ENCODE assay signal across 7 mouse cellular contexts in the genomic region with DNA sequence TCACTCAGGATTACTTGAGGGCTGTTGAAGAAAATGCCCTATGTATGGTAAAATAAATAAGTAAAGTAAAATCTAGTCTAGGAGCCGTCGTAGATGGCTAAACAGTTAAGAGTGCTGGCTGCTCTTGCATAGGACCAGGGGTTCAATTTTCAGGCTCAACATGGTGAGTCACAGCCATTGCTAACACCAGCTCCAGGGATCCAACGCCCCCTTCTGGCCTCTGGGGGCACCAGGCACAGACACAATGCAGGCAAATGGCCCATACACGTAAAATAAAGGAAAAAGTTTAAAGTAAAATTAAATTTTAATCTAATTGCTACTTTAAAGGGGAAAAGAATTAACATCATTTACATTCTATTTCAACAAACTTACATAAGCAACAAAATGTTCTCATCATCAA. TPM values are rescaled to one million over a fixed set of nuclear protein-coding genes. Genes with fewer than 3 reads are reported as not detected.
DNase-seq lines count a peak whose midpoint lies in the region; ATAC-seq and TF ChIP-seq lines count a peak whose summit lies in the region.

No protein-coding gene starts in this region.

- no peaks in the 10 kb centered on the region for H3K27me3 ChIP-seq in heart, embryonic 14.5 days (ENCODE audit: control insufficient read depth, insufficient read depth, low read length)
- no peaks in the 10 kb centered on the region for H3K27me3 ChIP-seq in liver, embryonic 11.5 days (replicated peaks; ENCODE audit: control insufficient read depth, insufficient read depth, low read length)

- peaks cover 4% of the 10 kb centered on the region for H3K4me1 ChIP-seq in bone marrow macrophage, adult 2 months (ENCODE audit: control insufficient read depth, insufficient read depth, low read length)
- peaks cover 0 to 9% of the 10 kb centered on the region in 2 experiments; a peak in 2 of 4 replicates for H3K4me1 ChIP-seq in heart, embryonic 14.5 days (ENCODE audit: control insufficient read depth in 2 of 2, insufficient read depth in 2 of 2, low read length in 2 of 2)
- H3K4me1 ChIP-seq in liver, embryonic 11.5 days (replicated peaks; ENCODE audit: control insufficient read depth, insufficient read depth, low read length) = peaks cover 4% of the 10 kb centered on the region

- WGBS in heart, embryonic 14.5 days = 63% methylated on average over 4 of the region's 4 CpGs
- 43% methylated on average over 4 of the region's 4 CpGs for WGBS in liver, embryonic 11.5 days

- peak; percentile 72 for TF ChIP-seq CTCF in bone marrow macrophage, adult 2 months (IDR thresholded peaks at IDR 0.05; ENCODE audit: low read depth, low read length)

- H3K4me2 ChIP-seq in heart, embryonic 14.5 days (ENCODE audit: low read length) = 0 out of 2 replicates have a peak overlapping the region, but pooled peaks have one; percentile 25
- H3K4me2 ChIP-seq in liver, embryonic 11.5 days = peak overlapping the region; percentile 55

- no peak overlapping the region for H3K4me3 ChIP-seq in bone marrow macrophage, adult 2 months (ENCODE audit: insufficient read depth, low read length)
- H3K4me3 ChIP-seq in heart, embryonic 14.5 days (ENCODE audit: control insufficient read depth in 1 of 2, insufficient read depth in 1 of 2, low read depth in 1 of 2, low read length in 2 of 2) = no peak overlapping the region
- H3K4me3 ChIP-seq in liver, embryonic 11.5 days (ENCODE audit: low read depth, low read length) = peak overlapping the region; percentile 24

- H3K9me3 ChIP-seq in heart, embryonic 14.5 days (ENCODE audit: control insufficient read depth, low read length) = no peaks in the 10 kb centered on the region
- H3K9me3 ChIP-seq in liver, embryonic 11.5 days (ENCODE audit: control insufficient read depth, low read length) = no peaks in the 10 kb centered on the region

- no peak overlapping the region for H3K9ac ChIP-seq in heart, embryonic 14.5 days (ENCODE audit: low read length)
- H3K9ac ChIP-seq in liver, embryonic 11.5 days (ENCODE audit: low read depth, low read length) = peak overlapping the region; percentile 22; the same call in 1 of the 2 replicates

- no peak for ATAC-seq in heart, embryonic 14.5 days (ENCODE audit: insufficient number of reproducible peaks, insufficient read depth, low FRiP score, low read depth)
- peak; percentile 53; the same call in 1 of the 2 replicates for ATAC-seq in liver, embryonic 11.5 days (replicated peaks; ENCODE audit: low FRiP score)
- ATAC-seq in neutrophil, adult 5-6 weeks (ENCODE audit: extremely low read depth, insufficient number of reproducible peaks, low FRiP score, poor library complexity, severe bottlenecking) = 0 out of 2 replicates have a peak, but pooled peaks have one; percentile 30

- peaks cover 37% of the 10 kb centered on the region for H3K36me3 ChIP-seq in heart, embryonic 14.5 days (ENCODE audit: control insufficient read depth, insufficient read depth, low read length)
- peaks cover 31% of the 10 kb centered on the region for H3K36me3 ChIP-seq in liver, embryonic 11.5 days (ENCODE audit: control insufficient read depth, insufficient read depth, low read length)

- peak; percentile 11 for DNase-seq in urinary bladder, postnatal 25 days (ENCODE audit: low spot score)
- no peak for DNase-seq in urinary bladder, postnatal 10 days (ENCODE audit: low spot score)
- DNase-seq in liver, embryonic 11.5 days (ENCODE audit: low spot score) = peak; percentile 51
- DNase-seq in layer of hippocampus, adult 9-11 months = no peak

- TF ChIP-seq POLR2A in bone marrow macrophage, adult 2 months (IDR thresholded peaks at IDR 0.05; ENCODE audit: borderline replicate concordance, low read depth, low read length) = no peak

- no peak overlapping the region for H3K27ac ChIP-seq in bone marrow macrophage, adult 2 months (ENCODE audit: insufficient read depth, low read depth, low read length)
- no peak overlapping the region for H3K27ac ChIP-seq in heart, embryonic 14.5 days (replicated peaks in 1 of 2; ENCODE audit: control insufficient read depth in 1 of 2, insufficient read depth in 1 of 2, low read depth in 2 of 2, low read length in 2 of 2)
- H3K27ac ChIP-seq in liver, embryonic 11.5 days (ENCODE audit: low read depth, low read length) = no peak overlapping the region

RNA-seq across cellular contexts. Expression of a gene that starts 2.5 kb away (rescaled TPM):
- 63.1 and 63.8 TPM in 2 replicates for polyA plus RNA-seq in bone marrow macrophage, adult 2 months (2012; ENCODE audit: insufficient read depth, insufficient read length, missing spikeins)
- polyA plus RNA-seq in heart, embryonic 14.5 days (2014; fragmentation: Nextera tagmentation; extraction: Ambion mirVana) = 92.0 and 94.6 TPM in 2 replicates
- polyA plus RNA-seq in liver, embryonic 11.5 days (2014; fragmentation: Nextera tagmentation; extraction: Ambion mirVana) = 226 and 253 TPM in 2 replicates
- 98.2 and 102 TPM in 2 replicates for total RNA-seq in neutrophil, adult 5-6 weeks (2017)

RNA-seq across cellular contexts. Expression of a gene that starts 29.6 kb away (rescaled TPM):
- 24.5 and 29.4 TPM in 2 replicates for polyA plus RNA-seq in bone marrow macrophage, adult 2 months (2012; ENCODE audit: insufficient read depth, insufficient read length, missing spikeins)
- polyA plus RNA-seq in heart, embryonic 14.5 days (2014; fragmentation: Nextera tagmentation; extraction: Ambion mirVana) = 52.3 and 54.3 TPM in 2 replicates
- polyA plus RNA-seq in liver, embryonic 11.5 days (2014; fragmentation: Nextera tagmentation; extraction: Ambion mirVana) = 56.2 and 62.8 TPM in 2 replicates
- 35.7 and 36.0 TPM in 2 replicates for total RNA-seq in neutrophil, adult 5-6 weeks (2017)

RNA-seq across cellular contexts. Expression of a gene that starts 33.8 kb away (rescaled TPM):
- 3.6 and 4.4 TPM in 2 replicates for polyA plus RNA-seq in bone marrow macrophage, adult 2 months (2012; ENCODE audit: insufficient read depth, insufficient read length, missing spikeins)
- polyA plus RNA-seq in heart, embryonic 14.5 days (2014; fragmentation: Nextera tagmentation; extraction: Ambion mirVana) = 6.6 and 7.6 TPM in 2 replicates
- 2.2 and 3.4 TPM in 2 replicates for polyA plus RNA-seq in liver, embryonic 11.5 days (2014; fragmentation: Nextera tagmentation; extraction: Ambion mirVana)
- not detected in 2 replicates for total RNA-seq in neutrophil, adult 5-6 weeks (2017)

Comparison
In these comparisons a context has a peak if more than half of its experiments do, and no peak if none do; other contexts are left out.
1. DNase-seq: peak in urinary bladder, postnatal 25 days (single experiment) and liver, embryonic 11.5 days (single experiment); none in urinary bladder, postnatal 10 days (single experiment) and layer of hippocampus, adult 9-11 months (single experiment).